Mouse (Mus musculus): ENCODE measurements at regions not wholly inside any gene's neighbourhood (a gene's known extent, or its start where the extent isn't known, plus 50 kb on each side); places are given as distances from the start of the nearest gene placed in this dataset.

- H3K36me3 ChIP-seq (ENCODE audit: control insufficient read depth, insufficient read depth) = no peaks in the 10 kb centered on the region
- no peaks in the 10 kb centered on the region for H3K79me2 ChIP-seq (ENCODE audit: control insufficient read depth, insufficient read depth)
- no peak overlapping the region for H3ac ChIP-seq (ENCODE audit: control insufficient read depth, insufficient read length)
- H3K27me3 ChIP-seq (ENCODE audit: control insufficient read depth, insufficient read depth, insufficient read length) = no peaks in the 10 kb centered on the region
- no peak for TF ChIP-seq MAX (IDR thresholded peaks at IDR 0.05; ENCODE audit: low read depth)
- TF ChIP-seq MYOG (IDR thresholded peaks at IDR 0.05; ENCODE audit: control insufficient read depth in 1 of 3, insufficient read depth in 1 of 3, insufficient read length in 2 of 3, low read depth in 2 of 3) = no peak
- 0 out of 2 replicates have a peak, but pooled peaks have one; percentile 39 for TF ChIP-seq CEBPB (IDR thresholded peaks at IDR 0.05; ENCODE audit: insufficient read depth, poor library complexity, severe bottlenecking)
- no peak for TF ChIP-seq POLR2AphosphoS2 (IDR thresholded peaks at IDR 0.05; ENCODE audit: insufficient read length, low read depth)
- TF ChIP-seq E2F4 (IDR thresholded peaks at IDR 0.05; ENCODE audit: insufficient read depth) = no peak
- no peak for TF ChIP-seq REST (IDR thresholded peaks at IDR 0.05; ENCODE audit: insufficient read depth, insufficient read length)
- TF ChIP-seq TCF3 (IDR thresholded peaks at IDR 0.05; ENCODE audit: insufficient read length, low read depth) = no peak
- no peak overlapping the region for H3K4me3 ChIP-seq
- H3K4me2 ChIP-seq (ENCODE audit: low read depth) = no peak overlapping the region
Measured at GRCm38 (mm10) chr10:92578872-92579271, 143.3 kb downstream of the Nedd1 start.

- H3K4me2 ChIP-seq (ENCODE audit: low read depth) = no peak overlapping the region
- no peak overlapping the region for H3K4me3 ChIP-seq
- no peaks in the 10 kb centered on the region for H3K27me3 ChIP-seq (ENCODE audit: control insufficient read depth, insufficient read depth, insufficient read length)
- no peaks in the 10 kb centered on the region for H3K79me2 ChIP-seq (ENCODE audit: control insufficient read depth, insufficient read depth)
- no peaks in the 10 kb centered on the region for H3K36me3 ChIP-seq (ENCODE audit: control insufficient read depth, insufficient read depth)
- no peak for TF ChIP-seq MAX (IDR thresholded peaks at IDR 0.05; ENCODE audit: low read depth)
- H3ac ChIP-seq (ENCODE audit: control insufficient read depth, insufficient read length) = no peak overlapping the region
Measured at GRCm38 (mm10) chr10:92570496-92570895, 151.7 kb downstream of the Nedd1 start.

GRCm38 (mm10) chr10:92557463-92557862 is 164.8 kb downstream of the Nedd1 start:
- H3K4me2 ChIP-seq (ENCODE audit: low read depth) = no peak overlapping the region
- TF ChIP-seq REST (IDR thresholded peaks at IDR 0.05; ENCODE audit: insufficient read depth, insufficient read length) (no peak), CEBPB (IDR thresholded peaks at IDR 0.05; ENCODE audit: insufficient read depth, poor library complexity, severe bottlenecking) (no peak), TCF12 (IDR thresholded peaks at IDR 0.05; ENCODE audit: insufficient read depth, poor library complexity, severe bottlenecking) (no peak), POLR2AphosphoS2 (IDR thresholded peaks at IDR 0.05; ENCODE audit: insufficient read length, low read depth) (no peak), SRF (IDR thresholded peaks at IDR 0.05; ENCODE audit: control insufficient read depth, insufficient read length, low read depth) (no peak), E2F4 (IDR thresholded peaks at IDR 0.05; ENCODE audit: insufficient read depth) (no peak), TCF3 (IDR thresholded peaks at IDR 0.05; ENCODE audit: insufficient read length, low read depth) (no peak), MYOG (IDR thresholded peaks at IDR 0.05; ENCODE audit: control insufficient read depth in 1 of 3, insufficient read depth in 1 of 3, insufficient read length in 2 of 3, low read depth in 2 of 3) (no peak), MAX (IDR thresholded peaks at IDR 0.05; ENCODE audit: low read depth) (no peak), MYOD1 (IDR thresholded peaks at IDR 0.05; ENCODE audit: control insufficient read depth in 1 of 3, insufficient read length in 2 of 3, low read depth in 2 of 3) (no peak), POLR2A (IDR thresholded peaks at IDR 0.05; ENCODE audit: insufficient read length, low read depth) (no peak), USF1 (IDR thresholded peaks at IDR 0.05; ENCODE audit: low read depth) (no peak)
- H3K79me2 ChIP-seq (ENCODE audit: control insufficient read depth, insufficient read depth) = no peaks in the 10 kb centered on the region
- no peak overlapping the region for H3ac ChIP-seq (ENCODE audit: control insufficient read depth, insufficient read length)
- no peaks in the 10 kb centered on the region for H3K36me3 ChIP-seq (ENCODE audit: control insufficient read depth, insufficient read depth)
- H3K27me3 ChIP-seq (ENCODE audit: control insufficient read depth, insufficient read depth, insufficient read length) = no peaks in the 10 kb centered on the region
- no peak overlapping the region for H3K4me3 ChIP-seq

GRCm38 (mm10) chr10:92556526-92557422 is 165.4 kb downstream of the Nedd1 start:
- Histone ChIP-seq H3K79me2 (ENCODE audit: control insufficient read depth, insufficient read depth) (no peaks in the 10 kb centered on the region), H3K4me2 (ENCODE audit: low read depth) (no peak overlapping the region), H3K4me3 (no peak overlapping the region), H3K36me3 (ENCODE audit: control insufficient read depth, insufficient read depth) (no peaks in the 10 kb centered on the region), H3K27me3 (ENCODE audit: control insufficient read depth, insufficient read depth, insufficient read length) (no peaks in the 10 kb centered on the region), H3ac (ENCODE audit: control insufficient read depth, insufficient read length) (no peak overlapping the region)
- TF ChIP-seq MYOD1 (IDR thresholded peaks at IDR 0.05; ENCODE audit: control insufficient read depth in 1 of 3, insufficient read length in 2 of 3, low read depth in 2 of 3) = peak in 1 of 3 experiments; percentile 5
- no peak for TF ChIP-seq E2F4 (IDR thresholded peaks at IDR 0.05; ENCODE audit: insufficient read depth)
- TF ChIP-seq POLR2A (IDR thresholded peaks at IDR 0.05; ENCODE audit: insufficient read length, low read depth) = no peak

GRCm38 (mm10) chr10:92555727-92556525 is 166.3 kb downstream of the Nedd1 start:
- H3K4me2 ChIP-seq (ENCODE audit: low read depth) = no peak overlapping the region
- TF ChIP-seq POLR2AphosphoS2 (IDR thresholded peaks at IDR 0.05; ENCODE audit: insufficient read length, low read depth) = no peak
- TF ChIP-seq MYOD1 (IDR thresholded peaks at IDR 0.05; ENCODE audit: control insufficient read depth in 1 of 3, insufficient read length in 2 of 3, low read depth in 2 of 3) = no peak
- TF ChIP-seq MYOG (IDR thresholded peaks at IDR 0.05; ENCODE audit: control insufficient read depth in 1 of 3, insufficient read depth in 1 of 3, insufficient read length in 2 of 3, low read depth in 2 of 3) = no peak
- TF ChIP-seq MAX (IDR thresholded peaks at IDR 0.05; ENCODE audit: low read depth) = no peak
- no peak for TF ChIP-seq CEBPB (IDR thresholded peaks at IDR 0.05; ENCODE audit: insufficient read depth, poor library complexity, severe bottlenecking)
- no peak for TF ChIP-seq USF1 (IDR thresholded peaks at IDR 0.05; ENCODE audit: low read depth)
- TF ChIP-seq REST (IDR thresholded peaks at IDR 0.05; ENCODE audit: insufficient read depth, insufficient read length) = no peak
- no peaks in the 10 kb centered on the region for H3K27me3 ChIP-seq (ENCODE audit: control insufficient read depth, insufficient read depth, insufficient read length)
- H3K4me3 ChIP-seq = no peak overlapping the region
- no peaks in the 10 kb centered on the region for H3K79me2 ChIP-seq (ENCODE audit: control insufficient read depth, insufficient read depth)
- no peak overlapping the region for H3ac ChIP-seq (ENCODE audit: control insufficient read depth, insufficient read length)
- H3K36me3 ChIP-seq (ENCODE audit: control insufficient read depth, insufficient read depth) = no peaks in the 10 kb centered on the region

Measured in myocyte (in vitro differentiated cells).